Mouse (Mus musculus) c-Kit-positive CD71-positive TER-119-positive erythroid progenitor cells, embryonic 14.5 days (primary cell): ENCODE measurements at regions not wholly inside any gene's neighbourhood (a gene's known extent, or its start where the extent isn't known, plus 50 kb on each side); places are given as distances from the start of the nearest gene placed in this dataset.

Source experiments
- DNase-seq: peaks from one replicate; pipeline ENCODE4 v3.0.0-alpha.2; 2013; ENCODE audit warnings: low spot score

DNA sequence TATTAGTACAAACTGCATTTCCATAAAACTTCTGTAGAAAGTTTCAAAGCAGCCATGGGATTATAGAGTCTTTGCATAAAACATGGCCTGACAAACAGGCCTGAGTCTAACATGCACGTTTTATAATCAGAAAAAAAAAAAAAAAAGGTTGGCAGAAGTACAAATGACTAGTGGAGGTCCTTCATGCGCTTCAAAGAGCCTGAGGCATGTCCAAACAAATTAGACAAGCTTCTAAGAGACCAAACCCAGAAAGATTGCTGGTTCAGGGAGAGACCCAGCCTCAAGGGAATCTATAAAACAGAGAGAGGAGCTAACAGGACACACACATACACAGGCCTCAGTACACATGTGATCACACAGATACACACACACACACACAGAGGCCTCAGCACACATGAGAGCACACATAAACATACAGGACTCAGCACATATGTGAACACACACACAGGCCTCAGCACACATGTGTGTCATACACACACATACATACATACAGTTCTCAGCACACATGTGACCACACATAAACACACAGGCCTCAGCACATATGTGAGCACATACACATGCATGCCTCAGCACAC lies 57.0 kb upstream of the Gnaq start:
- DNase-seq: no peak

DNA sequence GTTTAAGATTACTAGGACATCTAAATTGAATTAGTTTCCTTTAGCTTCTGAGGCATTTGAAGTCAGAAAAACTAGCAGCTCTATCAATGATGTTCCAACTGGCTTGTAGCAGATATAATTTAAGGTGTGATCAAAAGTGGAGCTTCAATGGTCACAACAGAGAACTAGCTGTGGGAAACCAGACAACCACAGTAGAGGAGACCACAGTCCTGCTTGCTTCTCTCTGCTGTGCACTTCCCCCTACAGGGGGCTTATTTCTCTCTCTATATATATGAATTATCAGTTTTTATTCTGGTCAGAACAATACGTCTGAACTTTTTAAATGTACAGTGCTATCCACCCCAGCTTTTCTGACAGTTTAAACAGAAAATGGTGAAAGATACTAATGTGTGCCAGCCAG lies 57.6 kb upstream of the Gnaq start:
- DNase-seq: no peak

DNA sequence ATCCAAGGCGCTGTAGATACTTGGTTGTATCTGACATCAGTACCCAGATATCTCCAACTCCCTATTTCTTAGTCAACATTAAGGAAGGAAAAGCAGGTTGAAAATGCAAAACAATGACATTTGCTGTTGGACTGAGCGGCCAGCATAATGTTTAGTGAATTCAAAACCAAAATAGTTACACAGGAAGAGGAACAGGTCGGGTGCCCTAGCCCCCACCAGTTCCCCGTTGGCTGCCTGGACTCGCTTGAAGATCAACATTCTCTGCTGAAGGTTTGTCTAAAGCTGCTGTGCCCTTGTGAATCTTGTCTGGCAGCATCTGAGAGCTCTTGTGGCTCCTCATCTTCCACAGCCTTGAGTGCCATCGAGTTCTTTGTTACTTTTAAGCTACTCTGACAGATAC lies 65.3 kb upstream of the Gnaq start:
- no peak for DNase-seq

DNA sequence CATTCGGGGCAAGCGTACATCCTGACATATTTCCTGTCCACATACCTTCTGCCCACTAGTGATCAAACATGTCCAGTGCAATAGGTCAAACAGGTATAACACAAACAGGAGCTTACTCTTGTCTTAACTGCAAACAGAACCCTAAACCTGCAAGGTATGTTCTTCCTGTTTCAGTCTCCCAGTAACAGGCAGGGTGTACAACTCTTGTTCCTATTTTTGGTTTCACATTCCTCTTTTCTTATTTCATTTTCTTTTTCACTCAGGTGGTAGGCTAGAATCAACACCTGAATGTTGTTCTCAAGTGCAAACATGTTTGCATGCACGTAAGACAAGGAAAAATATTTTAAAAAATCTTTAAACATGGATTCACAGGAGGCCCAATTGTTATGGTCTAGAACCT lies 67.7 kb upstream of the Gnaq start:
- DNase-seq: no peak

DNA sequence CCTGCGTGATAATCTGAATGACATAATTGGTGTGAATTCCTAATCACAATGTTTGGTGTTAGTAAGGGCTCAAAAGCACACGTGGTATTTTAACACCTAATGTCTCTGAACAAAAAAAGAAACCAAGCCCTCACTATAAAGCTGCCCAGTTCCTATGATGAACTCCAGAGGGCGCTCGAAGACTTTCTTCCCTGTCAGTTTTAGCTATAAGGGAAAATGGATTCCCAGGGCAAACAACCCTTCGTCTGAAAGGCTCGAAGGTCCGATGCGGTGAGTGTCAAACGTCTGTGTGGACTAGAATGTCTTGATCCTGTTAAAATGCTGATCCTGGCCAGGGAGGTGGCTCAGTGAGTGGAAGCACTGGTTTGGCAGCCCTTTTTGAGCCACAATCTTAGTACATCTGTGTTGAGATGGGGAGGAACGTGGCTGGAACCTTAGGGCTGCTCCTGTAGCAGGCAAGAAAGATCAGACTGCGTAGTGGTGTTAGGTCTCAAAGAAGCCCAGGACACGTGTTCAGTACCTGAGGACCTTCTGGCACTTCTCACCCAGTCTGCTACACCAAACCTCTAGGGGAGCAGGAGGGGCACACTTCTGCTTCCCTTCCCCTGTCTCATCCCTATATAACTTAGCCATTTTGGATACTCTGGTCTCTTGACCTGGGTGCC lies 68.6 kb upstream of the Gnaq start:
- DNase-seq: peak; percentile 63

DNA sequence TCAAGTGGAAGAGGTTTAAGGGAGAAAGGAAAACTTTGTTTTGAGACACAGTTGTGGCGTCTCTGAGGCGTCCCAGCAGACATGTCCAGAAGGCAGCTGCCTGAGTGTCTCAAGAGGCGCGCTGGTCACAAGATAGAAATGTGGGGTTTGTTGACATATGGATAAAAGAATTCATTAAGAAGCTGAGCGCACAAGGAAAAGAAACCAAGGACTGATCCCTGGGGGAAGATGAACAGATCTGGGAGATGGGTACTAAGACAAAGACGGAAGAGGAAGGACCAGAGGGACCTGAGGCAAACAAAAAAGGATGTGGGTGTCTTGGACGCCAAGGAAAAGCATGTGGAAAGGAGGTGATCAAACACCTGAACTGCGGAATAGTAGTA lies 69.1 kb upstream of the Gnaq start:
- DNase-seq: peak; percentile 3

DNA sequence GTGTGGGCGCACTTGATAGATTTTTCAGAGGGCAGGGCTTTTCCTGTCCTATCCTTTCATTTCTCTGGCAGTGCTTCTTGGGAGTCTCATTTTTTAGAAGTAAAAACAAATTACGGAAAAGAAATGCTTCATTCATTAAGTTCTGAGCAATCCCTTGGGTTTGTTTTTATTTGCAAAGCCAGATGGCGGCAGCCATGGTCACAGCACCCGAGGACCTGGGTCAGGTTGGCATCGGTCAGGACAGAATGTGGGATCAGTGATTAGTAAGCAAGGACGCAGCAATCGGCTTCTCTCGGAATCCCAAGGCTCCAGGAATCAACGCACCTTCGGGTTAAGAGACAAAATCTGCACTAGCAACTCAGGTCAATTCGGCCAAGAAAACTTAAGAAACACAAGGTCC lies 70.8 kb upstream of the Gnaq start:
- DNase-seq: no peak

DNA sequence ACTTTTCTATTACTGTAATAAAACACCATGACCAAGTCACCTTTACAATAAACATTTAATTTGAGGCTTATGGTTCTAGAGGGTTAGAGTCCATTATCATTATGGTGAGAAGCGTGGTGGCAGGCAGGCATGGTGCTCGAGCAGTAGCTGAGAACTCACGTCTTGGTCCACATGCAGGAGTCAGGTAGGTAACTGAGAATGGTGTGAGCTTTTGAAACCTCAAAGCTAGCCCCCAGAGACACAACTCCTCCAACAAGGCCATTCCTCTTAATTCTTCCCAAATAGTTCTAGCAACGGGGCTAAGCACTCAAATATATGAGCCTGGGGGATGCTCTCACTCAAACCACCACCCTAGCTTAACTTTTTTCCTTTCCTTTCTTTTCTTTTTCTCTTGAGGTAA lies 73.6 kb upstream of the Gnaq start:
- DNase-seq: no peak

DNA sequence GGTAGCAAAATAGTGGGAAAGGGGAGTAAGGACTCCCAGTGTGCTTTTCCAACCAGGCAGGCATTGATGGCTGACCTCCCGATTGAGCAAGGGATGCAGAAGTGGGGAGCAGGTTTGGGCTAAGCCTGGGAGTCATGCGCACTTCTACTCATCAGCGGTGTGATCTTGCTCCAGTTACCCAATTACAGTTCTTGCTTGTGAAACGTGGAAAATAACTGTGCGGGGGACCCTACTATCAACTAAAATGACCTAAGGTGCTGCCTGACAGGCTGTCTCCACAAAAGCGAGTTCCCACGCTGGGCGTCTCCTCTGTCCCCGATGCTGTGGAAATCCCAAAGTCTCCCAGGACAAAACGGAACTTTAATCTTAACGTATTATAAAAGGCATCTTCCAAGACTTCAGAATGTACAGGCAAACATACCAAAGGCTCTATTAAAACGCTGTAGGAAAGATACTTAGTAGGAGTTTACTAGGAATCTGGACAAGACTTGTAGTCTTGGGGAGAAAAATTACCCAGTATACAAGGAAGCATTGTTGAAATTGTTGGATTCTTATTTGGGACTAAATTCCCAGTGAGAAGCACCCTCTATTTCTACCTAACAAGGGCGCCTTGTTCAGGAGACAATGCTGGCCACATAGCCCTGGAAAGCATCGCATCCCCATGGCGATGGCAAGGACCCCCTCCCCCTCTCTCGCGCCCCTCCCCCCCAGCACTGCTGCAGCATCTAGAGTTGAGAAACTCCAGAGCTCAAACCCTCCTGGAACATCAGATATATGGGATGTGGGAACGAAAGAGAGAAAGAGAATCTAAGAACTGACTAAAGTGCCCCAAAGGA lies 65.6 kb upstream of the Cep78 start:
- no peak for DNase-seq

DNA sequence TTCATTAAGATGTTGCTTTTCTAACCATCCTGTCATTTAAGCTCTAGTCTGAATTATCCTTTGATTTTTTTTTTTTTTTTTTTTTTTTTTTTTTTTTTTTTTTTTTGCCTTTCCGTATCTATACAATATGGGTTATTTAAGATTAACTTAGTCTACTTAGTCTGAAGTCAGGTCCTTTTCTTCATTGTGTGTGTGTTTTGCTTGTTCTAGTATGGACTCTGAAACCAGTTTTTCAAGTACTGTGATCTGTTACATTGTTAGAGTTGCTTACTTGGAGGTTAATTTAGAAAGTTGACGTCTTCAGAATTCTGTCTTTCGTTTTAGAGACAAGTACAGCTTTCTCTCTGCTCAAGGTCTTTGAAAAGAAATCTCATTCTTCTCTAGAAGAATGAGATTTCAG lies 64.9 kb upstream of the Cep78 start:
- no peak for DNase-seq

DNA sequence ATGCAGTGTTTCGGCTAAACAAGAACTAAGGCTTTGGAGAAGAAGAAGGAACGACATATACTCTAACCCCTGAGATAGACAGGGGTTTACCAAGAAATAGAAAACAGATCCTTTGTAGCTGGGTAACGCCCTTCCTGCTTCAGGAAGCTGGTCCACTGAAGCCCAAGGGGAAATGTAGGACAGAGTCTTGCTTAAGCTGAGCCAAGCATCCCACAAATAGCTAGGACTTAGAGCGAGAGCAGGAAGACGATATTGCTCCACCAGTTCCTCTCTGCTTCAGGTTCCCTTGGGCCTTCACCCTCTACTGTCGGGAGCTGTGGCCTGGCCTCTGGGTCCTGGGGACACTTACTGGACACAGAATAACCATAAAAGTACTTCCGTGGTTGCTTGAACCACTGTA lies 62.2 kb upstream of the Cep78 start:
- DNase-seq: no peak

DNA sequence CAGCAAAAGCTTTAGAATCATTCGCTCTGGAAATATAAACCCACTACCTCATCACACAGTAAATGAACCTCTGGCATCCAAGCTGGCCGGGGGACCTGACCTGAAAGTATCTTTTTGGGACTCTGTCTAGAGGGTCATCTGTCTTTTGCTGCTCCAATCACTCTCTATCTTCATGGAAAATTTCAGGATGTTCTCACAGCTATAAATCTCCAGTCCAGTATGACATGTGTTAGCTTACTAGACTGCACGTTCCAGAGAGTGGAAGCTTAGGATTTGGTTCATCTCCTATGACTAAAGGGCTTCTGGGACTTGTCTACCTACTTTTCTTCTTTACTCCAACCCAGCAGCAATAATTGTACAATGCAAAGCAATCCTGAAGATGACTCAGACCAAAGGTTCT lies 60.5 kb upstream of the Cep78 start:
- DNase-seq: no peak

DNA sequence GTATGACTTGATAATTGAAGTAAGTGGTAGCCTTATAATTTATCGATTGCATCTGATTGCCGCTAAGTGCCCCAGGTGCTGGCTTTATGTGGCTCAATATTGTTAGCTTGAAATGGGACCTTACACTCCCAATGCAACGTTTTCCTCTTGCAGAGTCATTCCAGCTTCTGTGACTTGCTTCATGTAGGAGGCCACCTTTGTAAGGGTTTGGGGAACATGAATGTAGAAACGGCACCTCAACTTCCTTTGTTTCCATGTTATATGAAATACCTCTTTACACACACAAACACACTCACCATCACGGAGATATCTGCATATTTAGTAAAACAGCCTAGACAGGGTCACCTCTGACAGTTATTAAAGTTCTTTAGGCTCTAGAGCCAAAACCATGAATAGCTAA lies 59.4 kb upstream of the Cep78 start:
- no peak for DNase-seq

DNA sequence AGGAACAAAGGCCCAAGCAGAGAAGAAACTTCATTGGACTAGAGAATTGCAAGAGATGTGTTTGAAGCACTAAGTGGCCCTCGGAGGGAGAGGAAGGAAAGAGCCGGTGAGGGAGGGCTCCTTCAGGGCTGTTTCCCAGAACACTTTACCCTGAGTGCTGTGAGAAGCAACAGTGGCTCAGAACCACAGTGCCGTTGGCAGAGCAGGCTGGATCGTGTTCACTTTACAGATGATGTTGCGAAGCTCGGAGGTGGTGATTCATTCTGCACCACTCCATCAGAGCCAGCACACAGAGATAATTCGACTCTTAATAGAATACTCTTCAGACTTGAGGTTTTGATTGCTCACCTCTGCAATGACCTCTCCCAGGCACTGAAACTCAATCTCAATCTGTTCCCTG lies 58.2 kb upstream of the Cep78 start:
- DNase-seq: no peak

DNA sequence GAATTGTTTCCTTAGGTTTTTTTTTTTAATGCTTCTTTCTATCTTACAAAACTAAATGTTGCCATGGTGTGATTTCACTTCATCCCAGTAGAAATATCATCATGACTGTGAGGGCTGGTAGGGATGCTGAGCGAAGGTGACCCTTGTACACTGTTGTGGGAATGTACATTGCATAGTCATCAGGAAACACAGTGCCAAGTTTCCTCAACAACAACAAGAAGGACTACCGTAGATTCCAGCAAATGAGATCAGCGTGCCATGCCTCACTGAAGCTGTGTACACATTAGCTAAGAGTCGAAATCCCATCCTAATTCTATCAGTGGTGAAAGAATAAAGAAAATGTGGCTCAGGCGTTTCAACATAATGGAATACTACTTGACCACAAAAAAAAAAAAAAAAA lies 57.1 kb upstream of the Cep78 start:
- DNase-seq: no peak

DNA sequence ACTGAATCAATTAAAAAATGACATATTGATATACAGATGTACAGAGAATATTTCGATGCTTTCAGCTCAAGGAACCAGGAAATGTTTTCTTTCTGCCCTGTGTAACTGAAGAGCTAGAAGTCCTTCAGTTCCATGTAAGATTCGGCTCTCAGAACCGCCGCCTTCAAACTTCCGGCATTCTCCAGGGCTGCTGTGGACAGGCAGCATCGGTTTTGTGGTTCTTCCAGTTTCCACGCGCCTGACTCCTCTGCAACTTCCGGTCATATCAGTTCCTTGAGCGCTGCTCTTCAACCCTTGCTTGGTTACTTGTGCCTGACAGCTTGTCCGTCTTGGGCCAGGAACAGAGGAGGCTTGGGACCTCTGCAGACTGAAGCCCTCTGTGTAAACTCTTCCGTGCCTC lies 53.0 kb upstream of the Cep78 start:
- no peak for DNase-seq
